Mouse (Mus musculus) lung, embryonic 15.5 days (tissue): ENCODE results near the gene Olfr62. TPM values are rescaled to one million over a fixed set of nuclear protein-coding genes. Genes with fewer than 3 reads are reported as not detected.
A peak's percentile ranks its signal among the peaks of the same experiment; 100 is the strongest.

ENCODE experiments used
- ATAC-seq: fragments of 200-750 bp; cut with Nextera tagmentation; 2 replicates; pipeline ENCODE4 v1.8.0; 2017; ENCODE audit warnings: moderate number of reproducible peaks, borderline replicate concordance; ENCODE audit not compliant: low FRiP score, low TSS enrichment; ENCODE audit errors: extremely low read depth
- H3K27ac ChIP-seq: fragments of 300-500 bp; sonication (generic); 2 replicates; pipeline ENCODE4 v1.5.1; 2015; ENCODE audit warnings: moderate library complexity, mild to moderate bottlenecking, inconsistent platforms
- H3K27me3 ChIP-seq: fragments of 300-500 bp; sonication (generic); 2 replicates; pipeline ENCODE4 v1.6.1; 2015; ENCODE audit warnings: inconsistent platforms
- H3K36me3 ChIP-seq: fragments of 300-500 bp; sonication (generic); 2 replicates; pipeline ENCODE4 v1.6.1; 2015; ENCODE audit warnings: inconsistent platforms
- H3K4me1 ChIP-seq: fragments of 300-500 bp; sonication (generic); 2 replicates; pipeline ENCODE4 v1.6.1; 2015; ENCODE audit warnings: inconsistent platforms
- H3K4me2 ChIP-seq: fragments of 300-500 bp; sonication (generic); 2 replicates; pipeline ENCODE4 v1.6.1; 2015; ENCODE audit warnings: inconsistent platforms, mild to moderate bottlenecking, moderate library complexity
- H3K4me3 ChIP-seq: fragments of 300-500 bp; sonication (generic); 2 replicates; pipeline ENCODE4 v1.5.1; 2015; ENCODE audit warnings: mild to moderate bottlenecking, inconsistent platforms
- H3K9ac ChIP-seq: fragments of 300-500 bp; sonication (generic); 2 replicates; pipeline ENCODE4 v1.6.1; 2015; ENCODE audit warnings: inconsistent platforms
- H3K9me3 ChIP-seq: fragments of 300-500 bp; sonication (generic); 2 replicates; pipeline ENCODE4 v1.6.1; 2016; ENCODE audit warnings: inconsistent platforms
- WGBS: fragments of 180-500 bp; shearing (Covaris S2); methylation state at CpG from one replicate; pipeline ENCODE4 v1.1.7; 2015; 5-methylcytosine and 5-hydroxymethylcytosine counted together
- polyA plus RNA-seq: library from polyadenylated mRNA; unstranded; fragments of >200 nt; fragmentation: Nextera tagmentation; extraction: Ambion mirVana; gene quantifications from 2 replicates; pipeline ENCODE4 v1.2.1, GENCODE M21; 2015

Gene Olfr62
- polyA plus RNA-seq, 1 experiment from 2014 or later: not detected

GRCm38 (mm10) chr4:118692412-118692973, 33.7 kb downstream of the Olfr62 start, which contains the start of gene Olfr1342:
Olfr1342 (minus strand) TSS chr4:118692756.
- H3K4me2 ChIP-seq: peak within 1 kb of the TSS; percentile 31
- no peak within 1 kb of the TSS for H3K9ac ChIP-seq
- no peaks in the 10 kb centered on the region for H3K9me3 ChIP-seq
- 0 out of 2 replicates have a peak, but pooled peaks have one; percentile 14 for ATAC-seq
- H3K4me3 ChIP-seq: no peak within 1 kb of the TSS
- peak within 1 kb of the TSS; percentile 72 for H3K27ac ChIP-seq
- H3K27me3 ChIP-seq: no peaks in the 10 kb centered on the region
- no peaks in the 10 kb centered on the region for H3K36me3 ChIP-seq
- H3K4me1 ChIP-seq: no peaks in the 10 kb centered on the region
- WGBS: 39% methylated on average over 12 of the region's 12 CpGs

GRCm38 (mm10) chr4:118693812-118694211, 35.1 kb downstream of the Olfr62 start:
- Histone ChIP-seq H3K9me3 (no peaks in the 10 kb centered on the region), H3K27ac (no peak overlapping the region), H3K4me1 (no peaks in the 10 kb centered on the region), H3K9ac (no peak overlapping the region), H3K27me3 (no peaks in the 10 kb centered on the region), H3K4me2 (no peak overlapping the region), H3K36me3 (no peaks in the 10 kb centered on the region), H3K4me3 (no peak overlapping the region)
- no peak for ATAC-seq
- WGBS: 41% methylated on average over 2 of the region's 2 CpGs

- Histone ChIP-seq H3K27me3 (no peaks in the 10 kb centered on the region), H3K4me2 (no peak within 1 kb of the TSS), H3K9ac (no peak within 1 kb of the TSS), H3K9me3 (no peaks in the 10 kb centered on the region), H3K27ac (no peak within 1 kb of the TSS), H3K4me1 (no peaks in the 10 kb centered on the region), H3K4me3 (no peak within 1 kb of the TSS), H3K36me3 (no peaks in the 10 kb centered on the region)
- 74% methylated on average over 3 of the region's 3 CpGs for WGBS
- no peak for ATAC-seq
Observed at GRCm38 (mm10) chr4:118703223-118703622, 44.5 kb downstream of the Olfr62 start, which contains the start of gene Olfr1341. Olfr1341 (plus strand) TSS chr4:118703523.

- no peaks in the 10 kb centered on the region for H3K9me3 ChIP-seq
- WGBS: 79% methylated on average over 5 of the region's 5 CpGs
- H3K4me3 ChIP-seq: no peak overlapping the region
- H3K27me3 ChIP-seq: no peaks in the 10 kb centered on the region
- H3K9ac ChIP-seq: no peak overlapping the region
- H3K4me1 ChIP-seq: no peaks in the 10 kb centered on the region
- no peak overlapping the region for H3K27ac ChIP-seq
- no peak overlapping the region for H3K4me2 ChIP-seq
- H3K36me3 ChIP-seq: no peaks in the 10 kb centered on the region
- ATAC-seq: no peak
Observed at GRCm38 (mm10) chr4:118708086-118708485, 49.3 kb downstream of the Olfr62 start.

- no peak for ATAC-seq
- Histone ChIP-seq H3K27ac (no peak overlapping the region), H3K4me2 (no peak overlapping the region), H3K27me3 (no peaks in the 10 kb centered on the region), H3K9me3 (no peaks in the 10 kb centered on the region), H3K36me3 (no peaks in the 10 kb centered on the region), H3K9ac (no peak overlapping the region), H3K4me1 (no peaks in the 10 kb centered on the region), H3K4me3 (no peak overlapping the region)
- WGBS: 57% methylated on average over 1 of the region's 1 CpGs
Observed at GRCm38 (mm10) chr4:118711656-118712055, 52.9 kb downstream of the Olfr62 start.

Other genes with a start within 250 kb of the Olfr62 start
- gene Szt2, start 249.7 kb upstream of the Olfr62 start, polyA plus RNA-seq: 6.6 and 7.0 TPM in 2 replicates
- gene Med8, start 249.6 kb upstream of the Olfr62 start, polyA plus RNA-seq: 86.0 and 90.9 TPM in 2 replicates
- 95.3 and 107 TPM in 2 replicates for gene Elovl1, start 230.9 kb upstream of the Olfr62 start, polyA plus RNA-seq
- 311 and 313 TPM in 2 replicates for gene Cdc20, start 221.6 kb upstream of the Olfr62 start, polyA plus RNA-seq
- gene Mpl, start 201.4 kb upstream of the Olfr62 start, polyA plus RNA-seq: 0.40 and 0.74 TPM in 2 replicates
- 85.6 and 86.1 TPM in 2 replicates for gene Tie1, start 168.9 kb upstream of the Olfr62 start, polyA plus RNA-seq
- gene 2610528J11Rik, start 132.0 kb upstream of the Olfr62 start, polyA plus RNA-seq: 12.9 and 13.1 TPM in 2 replicates
- 5.8 and 6.3 TPM in 2 replicates for gene Tmem125, start 114.9 kb upstream of the Olfr62 start, polyA plus RNA-seq
- 0.55 and 0.64 TPM in 2 replicates for gene Cfap57, start 38.2 kb upstream of the Olfr62 start, polyA plus RNA-seq
- 123 and 124 TPM in 2 replicates for gene Ebna1bp2, start 38.2 kb upstream of the Olfr62 start, polyA plus RNA-seq
- 0.69 and 0.78 TPM in 2 replicates for gene Olfr1342, start 33.8 kb downstream of the Olfr62 start, polyA plus RNA-seq
- gene Olfr1341, start 44.6 kb downstream of the Olfr62 start, polyA plus RNA-seq: not detected in 2 replicates
- gene Olfr1340, start 61.2 kb downstream of the Olfr62 start, polyA plus RNA-seq: not detected in 2 replicates
- not detected in 2 replicates for gene Olfr1339, start 73.2 kb downstream of the Olfr62 start, polyA plus RNA-seq
- not detected in 2 replicates for gene Olfr1338, start 99.8 kb downstream of the Olfr62 start, polyA plus RNA-seq
- not detected in 2 replicates for gene Olfr1337, start 123.6 kb downstream of the Olfr62 start, polyA plus RNA-seq
- gene Olfr1335, start 151.0 kb downstream of the Olfr62 start, polyA plus RNA-seq: not detected in 2 replicates
- gene Olfr1333, start 177.3 kb downstream of the Olfr62 start, polyA plus RNA-seq: not detected in 2 replicates
- gene Olfr1331, start 205.7 kb downstream of the Olfr62 start, polyA plus RNA-seq: not detected in 2 replicates
- gene Olfr1330, start 229.6 kb downstream of the Olfr62 start, polyA plus RNA-seq: not detected in 2 replicates